Mouse (Mus musculus) megakaryocyte, embryonic 14.5 days (primary cell): ENCODE measurements around the gene Tfb1m.

ENCODE experiments used
- FLI1 ChIP-seq: IDR thresholded peaks from 2 replicates; pipeline ENCODE4 v1.6.1; 2012; ENCODE audit warnings: low read length, inconsistent platforms, mixed read lengths
- GATA1 ChIP-seq: IDR thresholded peaks from 3 replicates; pipeline ENCODE4 v1.6.1; 2012; ENCODE audit warnings: mixed read lengths, low read length, inconsistent platforms, borderline replicate concordance

- TF ChIP-seq GATA1 = no peak
- TF ChIP-seq FLI1 = no peak
Measured at GRCm38 (mm10) chr17:3597866-3598265, 40.3 kb upstream of the Tfb1m start.
